Mouse (Mus musculus): ENCODE data around the gene Hydin. TPM values are rescaled to one million over a fixed set of nuclear protein-coding genes. Genes with fewer than 3 reads are reported as not detected.

Hydin gene
- polyA plus RNA-seq, 1 experiment from 2014 or later: 0.01 TPM

DNA sequence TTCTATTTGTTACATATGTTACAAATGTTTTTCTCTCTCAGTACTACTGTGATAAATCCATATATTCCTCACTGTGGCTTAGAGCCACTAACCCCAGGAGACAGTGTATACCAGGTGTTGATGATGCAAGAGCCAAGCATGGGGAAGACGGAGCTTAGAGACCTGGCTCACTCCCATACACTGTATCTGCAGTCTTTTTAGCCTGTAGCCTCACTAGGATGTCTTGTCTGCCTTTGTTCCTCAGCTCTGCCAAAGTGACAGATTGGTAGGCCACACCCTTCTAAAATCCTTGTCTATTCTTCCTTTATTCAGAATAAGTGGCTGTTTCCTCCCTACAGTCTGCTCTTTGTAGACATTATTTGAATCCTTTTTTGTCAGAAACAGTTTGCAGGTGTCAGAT, 389.1 kb downstream of the Hydin start:
- Histone ChIP-seq H3K4me3 (ENCODE audit: low read depth, low read length) (no peak overlapping the region), H3K27me3 (replicated peaks; ENCODE audit: control insufficient read depth, insufficient read depth, low read length) (no peaks in the 10 kb centered on the region), H3K9ac (ENCODE audit: low read length) (no peak overlapping the region), H3K4me2 (ENCODE audit: low read length) (no peak overlapping the region), H3K4me1 (replicated peaks; ENCODE audit: control insufficient read depth, insufficient read depth, low read length) (no peaks in the 10 kb centered on the region), H3K27ac (ENCODE audit: low read depth) (no peak overlapping the region), H3K36me3 (ENCODE audit: control insufficient read depth, insufficient read depth, low read length) (peaks cover 17% of the 10 kb centered on the region), H3K9me3 (ENCODE audit: control insufficient read depth, low read length) (no peaks in the 10 kb centered on the region)
- ATAC-seq (replicated peaks; ENCODE audit: low FRiP score, low TSS enrichment, low read depth) (no peak), DNase-seq (ENCODE audit: low spot score) (no peak)
- 92% methylated on average over 1 of the region's 1 CpGs for WGBS

- Histone ChIP-seq H3K27ac (ENCODE audit: low read depth) (no peak overlapping the region), H3K9me3 (ENCODE audit: control insufficient read depth, low read length) (no peaks in the 10 kb centered on the region), H3K9ac (ENCODE audit: low read length) (no peak overlapping the region), H3K36me3 (ENCODE audit: control insufficient read depth, insufficient read depth, low read length) (peaks cover 21% of the 10 kb centered on the region), H3K4me2 (ENCODE audit: low read length) (no peak overlapping the region), H3K4me3 (ENCODE audit: low read depth, low read length) (no peak overlapping the region), H3K4me1 (replicated peaks; ENCODE audit: control insufficient read depth, insufficient read depth, low read length) (no peaks in the 10 kb centered on the region), H3K27me3 (replicated peaks; ENCODE audit: control insufficient read depth, insufficient read depth, low read length) (no peaks in the 10 kb centered on the region)
- WGBS: 91% methylated on average over 2 of the region's 2 CpGs
- no peak for DNase-seq (ENCODE audit: low spot score)
- ATAC-seq (replicated peaks; ENCODE audit: low FRiP score, low TSS enrichment, low read depth): no peak
Observed at GRCm38 (mm10) chr8:110657661-110658060, 390.9 kb downstream of the Hydin start.

Small RNA genes lying within 50 kb of the gene (microRNA-seq; reads per million reads assigned to microRNA genes)
- not detected for gene Gm44489
- not detected for gene Gm47306

Other genes with a start within 250 kb of the Hydin start
- gene Chst4, start 227.2 kb upstream of the Hydin start, polyA plus RNA-seq (2014; fragmentation: Nextera tagmentation; extraction: Ambion mirVana): 0.83 and 1.8 TPM in 2 replicates
- 6.4 and 7.1 TPM in 2 replicates for gene Zfp612, start 187.2 kb upstream of the Hydin start, polyA plus RNA-seq (2014; fragmentation: Nextera tagmentation; extraction: Ambion mirVana)
- not detected in 2 replicates for gene Gm21964, start 165.8 kb upstream of the Hydin start, polyA plus RNA-seq (2014; fragmentation: Nextera tagmentation; extraction: Ambion mirVana)
- not detected in 2 replicates for gene Gm17720, start 164.2 kb upstream of the Hydin start, polyA plus RNA-seq (2014; fragmentation: Nextera tagmentation; extraction: Ambion mirVana)
- gene Calb2, start 98.8 kb upstream of the Hydin start, polyA plus RNA-seq (2014; fragmentation: Nextera tagmentation; extraction: Ambion mirVana): 0.12 and 0.28 TPM in 2 replicates
- gene Cmtr2, start 51.3 kb upstream of the Hydin start, polyA plus RNA-seq (2014; fragmentation: Nextera tagmentation; extraction: Ambion mirVana): 9.4 and 10.8 TPM in 2 replicates